Mouse (Mus musculus) heart, postnatal 0 days (tissue): ENCODE results near the gene Phactr1. TPM values are rescaled to one million over a fixed set of nuclear protein-coding genes. Genes with fewer than 3 reads are reported as not detected.

Experiments used
- ATAC-seq: fragments of 200-750 bp; cut with Nextera tagmentation; 2 replicates; pipeline ENCODE4 v1.8.0; 2017; ENCODE audit warnings: low read depth, moderate number of reproducible peaks, moderate library complexity; ENCODE audit not compliant: insufficient read depth
- DNase-seq: peaks from one replicate; pipeline ENCODE4 v3.0.0-alpha.2; 2016; ENCODE audit warnings: low spot score
- H3K27ac ChIP-seq: fragments of 300-500 bp; sonication (generic); 2 replicates; pipeline ENCODE4 v1.5.1; 2014; ENCODE audit warnings: low read depth, mild to moderate bottlenecking
- H3K27me3 ChIP-seq: fragments of 300-500 bp; sonication (generic); 2 replicates; pipeline ENCODE4 v1.6.1; 2014; ENCODE audit warnings: low read length, mixed read lengths; ENCODE audit not compliant: control insufficient read depth, insufficient read depth
- H3K36me3 ChIP-seq: fragments of 300-500 bp; sonication (generic); replicated peaks from 2 replicates; pipeline ENCODE4 v1.6.1; 2014; ENCODE audit warnings: low read length, mixed read lengths; ENCODE audit not compliant: control insufficient read depth, insufficient read depth
- H3K4me1 ChIP-seq: fragments of 300-500 bp; sonication (generic); 2 replicates; pipeline ENCODE4 v1.6.1; 2014; ENCODE audit warnings: antibody characterized with exemption; ENCODE audit not compliant: control insufficient read depth, insufficient read depth
- H3K4me2 ChIP-seq: fragments of 300-500 bp; sonication (generic); 2 replicates; pipeline ENCODE4 v1.6.1; 2014; ENCODE audit warnings: low read depth, mild to moderate bottlenecking, low read length, moderate library complexity
- H3K4me3 ChIP-seq: fragments of 300-500 bp; sonication (generic); 2 replicates; pipeline ENCODE4 v1.5.1; 2014; ENCODE audit warnings: low read depth, low read length
- H3K9ac ChIP-seq: fragments of 300-500 bp; sonication (generic); replicated peaks from 2 replicates; pipeline ENCODE4 v1.6.1; 2014; ENCODE audit warnings: low read depth, low read length, mixed read lengths
- H3K9me3 ChIP-seq: fragments of 300-500 bp; sonication (generic); replicated peaks from 2 replicates; pipeline ENCODE4 v1.6.1; 2016; ENCODE audit warnings: low read length; ENCODE audit not compliant: control insufficient read depth
- CTCF ChIP-seq: IDR thresholded peaks from 2 replicates; pipeline ENCODE4 v1.5.1; 2016; ENCODE audit warnings: antibody characterized with exemption, control low read depth, low read depth
- EP300 ChIP-seq: IDR thresholded peaks from 2 replicates; pipeline ENCODE4 v1.6.1; 2016; ENCODE audit warnings: antibody characterized with exemption, low read depth
- whole genome bisulfite sequencing: fragments of 180-500 bp; shearing (Covaris S2); extraction: QIAGEN DNeasy Blood & Tissue Kit; methylation state at CpG from one replicate; pipeline ENCODE4 v1.1.7; 2014; 5-methylcytosine and 5-hydroxymethylcytosine counted together
- polyA plus RNA-seq: library from polyadenylated mRNA; unstranded; fragments of >200 nt; fragmentation: Nextera tagmentation; extraction: Ambion mirVana; gene quantifications from 2 replicates; pipeline ENCODE4 v1.2.1, GENCODE M21; 2015
- total RNA-seq: library from RNA; depleted of rRNA; stranded (reverse); fragments of >200 nt; gene quantifications from 2 replicates; pipeline ENCODE4 v1.2.3, GENCODE M21; 2014; ENCODE audit warnings: low replicate concordance

The Phactr1 gene
- total and polyA plus RNA-seq, 2 experiments from 2014 or later, result 1.6 to 4.8 TPM

DNA sequence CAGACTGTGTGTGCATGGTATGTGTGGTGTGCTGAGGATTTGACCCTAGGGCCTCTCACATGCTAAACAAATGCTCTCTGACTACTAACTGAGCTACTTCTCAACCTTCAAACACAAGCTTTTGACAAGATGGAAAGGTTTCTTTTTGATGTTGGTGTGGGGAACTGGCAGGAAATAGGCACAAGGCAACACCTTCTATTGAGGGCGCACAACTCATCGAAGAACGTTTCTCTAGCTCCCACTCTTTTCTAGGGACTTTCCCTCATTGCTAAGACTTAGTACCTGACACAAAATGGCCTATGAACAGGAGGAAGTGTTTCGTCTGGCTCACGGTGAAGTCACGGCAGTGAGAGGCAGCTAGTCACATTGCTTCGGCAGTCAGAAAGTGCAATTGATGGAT, 496.9 kb downstream of the Phactr1 start:
- H3K9ac ChIP-seq, result no peak overlapping the region
- H3K36me3 ChIP-seq, result no peaks in the 10 kb centered on the region
- no peak overlapping the region for H3K4me3 ChIP-seq
- DNase-seq, result no peak
- WGBS, result 81% methylated on average over 7 of the region's 7 CpGs
- no peak overlapping the region for H3K4me2 ChIP-seq
- no peaks in the 10 kb centered on the region for H3K9me3 ChIP-seq
- H3K27ac ChIP-seq, result no peak overlapping the region
- no peak for ATAC-seq
- H3K27me3 ChIP-seq, result no peaks in the 10 kb centered on the region
- no peak for TF ChIP-seq EP300
- no peak for TF ChIP-seq CTCF
- H3K4me1 ChIP-seq, result no peaks in the 10 kb centered on the region

DNA sequence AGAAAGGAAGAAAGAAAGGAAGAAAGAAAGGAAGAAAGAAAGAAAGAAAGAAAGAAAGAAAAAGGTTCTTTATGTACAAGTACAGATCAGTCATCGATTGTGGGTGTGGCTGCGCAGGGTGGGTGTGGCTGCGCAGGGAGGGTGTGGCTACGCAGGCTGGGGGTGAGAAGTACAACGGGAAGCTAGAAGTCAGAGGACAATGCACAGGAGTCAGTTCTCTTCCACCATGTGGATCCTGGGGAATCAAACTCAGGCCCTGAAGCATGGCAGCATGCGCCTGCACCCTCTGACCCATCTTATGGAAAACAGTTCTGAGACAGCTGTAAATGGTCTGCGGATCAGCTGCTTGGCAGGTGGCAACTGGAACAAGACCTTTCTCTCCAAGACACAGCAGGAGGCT, 500.7 kb downstream of the Phactr1 start:
- TF ChIP-seq CTCF (no peak), EP300 (no peak)
- ATAC-seq, result no peak
- Histone ChIP-seq H3K4me1 (no peaks in the 10 kb centered on the region; the same call in 1 of the 2 replicates), H3K4me2 (no peak overlapping the region), H3K36me3 (no peaks in the 10 kb centered on the region), H3K27ac (no peak overlapping the region), H3K9ac (no peak overlapping the region), H3K4me3 (no peak overlapping the region), H3K27me3 (no peaks in the 10 kb centered on the region), H3K9me3 (no peaks in the 10 kb centered on the region)
- 68% methylated on average over 7 of the region's 7 CpGs for WGBS
- DNase-seq, result no peak

DNA sequence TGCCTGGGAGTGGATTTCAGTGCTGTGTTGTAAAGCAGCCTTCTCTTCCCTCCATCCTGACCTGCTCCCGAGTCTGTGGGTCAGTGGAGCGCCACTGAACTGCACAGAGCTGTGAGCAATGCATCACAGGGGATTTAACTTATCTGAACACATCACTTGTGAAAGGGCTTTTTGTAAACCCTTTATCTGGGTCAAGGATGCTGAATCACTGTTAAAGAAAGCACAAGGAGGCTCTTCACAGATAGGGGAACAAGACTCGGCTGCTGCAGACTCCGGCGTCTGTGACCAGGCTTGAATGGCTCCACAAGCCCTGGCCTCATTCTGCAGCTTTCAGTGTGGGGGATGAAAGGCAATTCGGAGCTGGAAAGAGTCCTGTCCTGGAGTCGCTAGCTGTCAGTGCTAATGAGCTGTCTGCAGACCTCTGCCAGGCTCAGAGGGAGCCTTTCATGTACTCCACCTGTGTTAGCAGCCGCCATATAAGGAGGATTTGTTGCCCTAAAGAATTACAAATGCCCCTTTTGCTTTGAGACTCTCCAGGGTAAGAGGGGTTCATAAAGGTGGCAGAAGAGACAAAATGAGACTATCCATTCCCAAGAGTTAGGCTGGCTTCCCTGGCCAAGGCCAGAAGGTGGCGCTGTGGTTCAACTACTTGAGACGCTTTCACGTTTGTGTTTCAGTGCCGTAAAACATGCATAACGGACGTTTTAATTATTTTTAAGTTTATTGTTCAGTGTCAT, 502.2 kb downstream of the Phactr1 start:
- no peak overlapping the region for H3K27ac ChIP-seq
- no peak overlapping the region; the same call in 1 of the 2 replicates for H3K9ac ChIP-seq
- no peaks in the 10 kb centered on the region for H3K36me3 ChIP-seq
- no peaks in the 10 kb centered on the region for H3K27me3 ChIP-seq
- peak overlapping the region; percentile 52 for H3K4me2 ChIP-seq
- ATAC-seq, result peak; percentile 54
- peak overlapping the region; percentile 29 for H3K4me3 ChIP-seq
- H3K9me3 ChIP-seq, result no peaks in the 10 kb centered on the region
- peak; percentile 79 for DNase-seq
- WGBS, result 10% methylated on average over 14 of the region's 14 CpGs
- no peaks in the 10 kb centered on the region; the same call in 1 of the 2 replicates for H3K4me1 ChIP-seq
- TF ChIP-seq EP300 (no peak), CTCF (peak; percentile 92)

DNA sequence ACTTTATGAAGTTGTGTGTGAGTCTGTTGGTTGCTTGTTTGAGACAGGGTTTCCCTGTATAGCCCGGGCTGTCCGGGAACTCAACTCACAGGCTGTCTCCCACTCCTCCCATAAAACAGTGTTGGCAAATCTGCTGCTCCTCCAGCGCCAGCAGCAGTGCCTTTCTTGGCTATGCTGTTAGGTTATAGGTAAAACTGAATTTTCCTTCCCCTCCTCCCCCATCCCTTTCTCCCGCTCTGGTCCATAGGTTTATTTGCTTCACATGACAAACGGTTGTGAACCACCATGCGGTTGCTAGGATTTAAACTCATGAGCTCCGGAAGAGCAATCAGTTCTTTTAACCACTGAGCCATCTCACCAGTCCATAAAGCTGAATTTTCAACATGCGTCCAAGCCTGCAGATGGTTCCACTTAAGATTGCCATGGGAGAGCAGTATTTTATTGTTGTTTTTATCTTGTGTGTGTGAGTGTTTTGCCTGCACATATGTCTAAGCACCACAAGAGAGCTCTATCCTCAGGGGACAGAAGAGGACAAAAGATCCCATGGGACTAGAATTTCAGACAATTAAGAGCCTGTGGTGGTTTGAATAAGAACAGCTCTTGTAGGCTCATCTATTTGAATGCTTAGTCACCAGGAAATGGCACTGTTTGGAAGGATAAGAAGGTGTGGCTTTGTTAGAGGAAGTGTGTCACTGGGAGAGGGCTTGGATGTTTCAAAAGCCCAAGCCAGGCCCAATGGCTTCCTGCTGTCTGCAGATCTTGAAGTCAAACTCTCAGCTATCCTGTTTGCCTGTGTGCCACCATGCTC, 503.0 kb downstream of the Phactr1 start:
- DNase-seq (no peak), ATAC-seq (peak; percentile 50)
- peak overlapping the region; percentile 29 for H3K4me3 ChIP-seq
- H3K4me2 ChIP-seq, result peak overlapping the region; percentile 52
- H3K9me3 ChIP-seq, result no peaks in the 10 kb centered on the region
- WGBS, result 55% methylated on average over 8 of the region's 8 CpGs
- H3K9ac ChIP-seq, result no peak overlapping the region; the same call in 1 of the 2 replicates
- no peak overlapping the region for H3K27ac ChIP-seq
- no peaks in the 10 kb centered on the region; the same call in 1 of the 2 replicates for H3K4me1 ChIP-seq
- no peaks in the 10 kb centered on the region for H3K27me3 ChIP-seq
- H3K36me3 ChIP-seq, result no peaks in the 10 kb centered on the region
- TF ChIP-seq EP300 (no peak), CTCF (no peak)

DNA sequence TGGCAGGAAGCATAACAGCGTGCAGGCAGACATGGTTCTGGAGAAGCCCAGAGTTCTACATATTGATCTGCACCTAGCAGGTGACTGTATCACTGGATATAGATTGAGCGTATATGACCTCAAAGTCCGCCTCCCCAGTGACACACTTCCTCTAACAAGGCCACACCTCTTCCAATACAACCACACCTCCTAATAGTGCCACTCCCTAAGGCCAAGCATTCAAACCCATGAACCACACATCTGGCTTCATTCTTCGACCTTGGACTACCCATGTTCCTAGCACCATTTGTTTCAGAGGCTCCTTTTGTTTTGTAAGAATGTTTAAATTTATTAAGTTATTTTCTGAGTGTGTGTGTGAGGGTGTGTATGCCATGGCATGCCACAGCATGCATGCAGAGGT, 507.3 kb downstream of the Phactr1 start:
- no peak for TF ChIP-seq CTCF
- no peak for TF ChIP-seq EP300
- no peaks in the 10 kb centered on the region for H3K9me3 ChIP-seq
- whole genome bisulfite sequencing, result 92% methylated on average over 4 of the region's 4 CpGs
- DNase-seq (no peak), ATAC-seq (no peak)
- H3K4me3 ChIP-seq, result no peak overlapping the region
- H3K36me3 ChIP-seq, result no peaks in the 10 kb centered on the region
- H3K27ac ChIP-seq, result no peak overlapping the region
- no peaks in the 10 kb centered on the region for H3K27me3 ChIP-seq
- H3K9ac ChIP-seq, result no peak overlapping the region
- no peak overlapping the region for H3K4me2 ChIP-seq
- peaks cover 10% of the 10 kb centered on the region for H3K4me1 ChIP-seq
